8 mouse cellular contexts compared by ENCODE assay signal in the genomic region with DNA sequence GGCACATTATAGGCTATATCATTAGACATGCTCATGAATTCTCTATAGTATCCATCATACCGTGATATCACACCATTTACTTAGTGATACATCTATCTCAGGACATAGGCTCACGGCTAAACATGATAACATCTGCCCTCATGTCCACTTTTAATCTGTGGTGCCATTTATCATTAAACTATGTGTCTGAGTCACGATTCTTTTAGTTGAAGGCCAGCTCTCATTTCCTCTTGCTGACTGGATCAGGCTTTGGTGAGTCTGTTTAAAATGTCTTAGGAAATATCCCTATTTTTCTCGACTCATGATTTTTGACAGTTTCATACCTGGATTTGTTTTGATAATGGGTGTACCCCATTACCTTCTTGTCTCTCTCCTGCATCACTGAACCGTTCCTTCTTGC. TPM values are rescaled to one million over a fixed set of nuclear protein-coding genes. Genes with fewer than 3 reads are reported as not detected.
DNase-seq lines count a peak whose midpoint lies in the region; ATAC-seq and TF ChIP-seq lines count a peak whose summit lies in the region.

A gene (plus strand): TSS at position 205 of the 400 bp plus-strand sequence.

- no peak within 1 kb of the TSS for H3K4me2 ChIP-seq in heart, embryonic 12.5 days
- peak within 1 kb of the TSS; percentile 12 for H3K4me2 ChIP-seq in myocyte (ENCODE audit: low read depth)

- no peak for TF ChIP-seq POLR2A in myocyte (IDR thresholded peaks at IDR 0.05; ENCODE audit: insufficient read length, low read depth)

- no peak for DNase-seq in layer of hippocampus, adult 2 months (ENCODE audit: low spot score in 2 of 2)
- no peak for DNase-seq in layer of hippocampus, adult 9-11 months
- DNase-seq in left cerebral cortex, postnatal 10 days (ENCODE audit: extremely low spot score in 1 of 2, low spot score in 2 of 2) = no peak
- DNase-seq in right cerebral cortex, postnatal 4 days = no peak
- no peak for DNase-seq in c-Kit-positive CD71-positive TER-119-positive erythroid progenitor cells, embryonic 14.5 days (ENCODE audit: low spot score)

- no peak within 1 kb of the TSS for H3ac ChIP-seq in myocyte (ENCODE audit: control insufficient read depth, insufficient read length)

- H3K9me3 ChIP-seq in heart, embryonic 12.5 days (replicated peaks) = no peaks in the 10 kb centered on the region

- no peaks in the 10 kb centered on the region for H3K27me3 ChIP-seq in heart, embryonic 12.5 days (replicated peaks)
- no peaks in the 10 kb centered on the region for H3K27me3 ChIP-seq in myocyte (ENCODE audit: control insufficient read depth, insufficient read depth, insufficient read length)

- no peak within 1 kb of the TSS for H3K4me3 ChIP-seq in layer of hippocampus, adult 2 months
- no peak within 1 kb of the TSS for H3K4me3 ChIP-seq in heart, embryonic 12.5 days
- H3K4me3 ChIP-seq in myocyte = no peak within 1 kb of the TSS

- no peak for TF ChIP-seq CTCF in layer of hippocampus, adult 2 months (conservative IDR thresholded peaks at IDR 0.05)

- peak within 1 kb of the TSS; percentile 53 for H3K27ac ChIP-seq in layer of hippocampus, adult 2 months
- H3K27ac ChIP-seq in heart, embryonic 12.5 days (ENCODE audit: poor library complexity, severe bottlenecking) = no peak within 1 kb of the TSS

- peaks cover 16% of the 10 kb centered on the region for H3K4me1 ChIP-seq in heart, embryonic 12.5 days (replicated peaks)

- ATAC-seq in common myeloid progenitor, adult 5-6 weeks (replicated peaks; ENCODE audit: low read depth, poor library complexity, severe bottlenecking) = no peak
- no peak for ATAC-seq in heart, embryonic 12.5 days (ENCODE audit: insufficient number of reproducible peaks, low FRiP score)

- intact Hi-C loops in left cerebral cortex, postnatal 10 days (cut with DNase I) = no loop called here

- no peak within 1 kb of the TSS for H3K9ac ChIP-seq in heart, embryonic 12.5 days

- no peaks in the 10 kb centered on the region for H3K36me3 ChIP-seq in heart, embryonic 12.5 days
- H3K36me3 ChIP-seq in myocyte (ENCODE audit: control insufficient read depth, insufficient read depth) = no peaks in the 10 kb centered on the region

- WGBS in heart, embryonic 12.5 days = 55% methylated on average over 5 of the region's 5 CpGs

- peaks cover 16% of the 10 kb centered on the region for H3K79me2 ChIP-seq in myocyte (ENCODE audit: control insufficient read depth, insufficient read depth)

TF ChIP-seq in myocyte, 11 proteins besides CTCF, POLR2A, EP300 and RAD21:
- TF ChIP-seq REST (IDR thresholded peaks at IDR 0.05; ENCODE audit: insufficient read depth, insufficient read length) (no peak), MYOG (IDR thresholded peaks at IDR 0.05; ENCODE audit: control insufficient read depth in 1 of 3, insufficient read depth in 1 of 3, insufficient read length in 2 of 3, low read depth in 2 of 3) (no peak), MYOD1 (IDR thresholded peaks at IDR 0.05; ENCODE audit: control insufficient read depth in 1 of 3, insufficient read length in 2 of 3, low read depth in 2 of 3) (no peak), TCF12 (IDR thresholded peaks at IDR 0.05; ENCODE audit: insufficient read depth, poor library complexity, severe bottlenecking) (no peak), USF1 (IDR thresholded peaks at IDR 0.05; ENCODE audit: low read depth) (no peak), TCF3 (IDR thresholded peaks at IDR 0.05; ENCODE audit: insufficient read length, low read depth) (no peak), E2F4 (IDR thresholded peaks at IDR 0.05; ENCODE audit: insufficient read depth) (no peak), POLR2AphosphoS2 (IDR thresholded peaks at IDR 0.05; ENCODE audit: insufficient read length, low read depth) (no peak), SRF (IDR thresholded peaks at IDR 0.05; ENCODE audit: control insufficient read depth, insufficient read length, low read depth) (no peak), CEBPB (IDR thresholded peaks at IDR 0.05; ENCODE audit: insufficient read depth, poor library complexity, severe bottlenecking) (no peak), MAX (IDR thresholded peaks at IDR 0.05; ENCODE audit: low read depth) (no peak)

RNA-seq across cellular contexts. Expression of the gene that starts here (rescaled TPM):
- 10 to 100 TPM; 46.7 to 51.5 TPM for total RNA-seq in layer of hippocampus, adult 2 months (2021)
- 27.8 and 28.8 TPM in 2 replicates for total RNA-seq in common myeloid progenitor, adult 5-6 weeks (2017)
- polyA plus RNA-seq in heart, embryonic 12.5 days (2016; fragmentation: Nextera tagmentation; extraction: Ambion mirVana) = 52.0 and 53.5 TPM in 2 replicates
- total RNA-seq in left cerebral cortex, postnatal 10 days (2021) = 10 to 100 TPM; 28.1 to 29.7 TPM
- 13.0 TPM for polyA plus RNA-seq in myocyte (2012; fragmentation: generic; extraction: Trizol)
